27 mouse cellular contexts compared by ENCODE assay signal in the genomic region with DNA sequence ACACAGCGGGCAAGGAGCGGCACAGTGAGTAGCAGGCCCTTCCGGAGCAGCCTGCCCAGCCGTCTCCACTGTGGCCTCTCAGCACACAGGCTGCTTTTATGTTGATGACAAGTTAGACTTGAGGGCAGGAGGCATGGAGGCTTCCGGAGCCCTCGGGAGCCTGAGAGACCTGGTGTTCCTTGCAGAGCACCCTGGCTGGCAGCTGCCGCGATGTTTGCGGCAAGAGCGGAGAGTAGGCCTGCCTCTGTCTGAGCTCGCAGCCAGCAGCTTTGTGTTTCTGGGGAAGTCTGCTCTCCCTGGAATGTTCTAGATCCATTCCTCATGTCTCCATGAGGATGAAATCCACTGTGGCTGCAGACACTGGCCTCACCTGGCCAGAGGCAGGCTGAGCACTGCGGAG. TPM values are rescaled to one million over a fixed set of nuclear protein-coding genes. Genes with fewer than 3 reads are reported as not detected.
"Had no signal": no experiment of that assay in that cellular context is flagged by ENCODE, and none has a peak within 500 bp of the region (broad histone marks: within the 10 kb centered on the region; RNA-seq: fewer than 3 reads in every experiment).

No protein-coding gene starts in this region.

- H3K27me3 ChIP-seq: heart, embryonic 13.5 days; heart, embryonic 15.5 days; hindbrain, embryonic 13.5 days; hindbrain, embryonic 15.5 days; kidney, embryonic 15.5 days; limb, embryonic 13.5 days; limb, embryonic 15.5 days; liver, embryonic 12.5 days had no signal

- H3K9ac ChIP-seq: heart, embryonic 13.5 days; heart, embryonic 15.5 days; hindbrain, embryonic 13.5 days; hindbrain, embryonic 15.5 days; kidney, embryonic 15.5 days; limb, embryonic 13.5 days; limb, embryonic 15.5 days; liver, embryonic 12.5 days had no signal

- H3K4me1 ChIP-seq: hindbrain, embryonic 15.5 days; kidney, embryonic 15.5 days; limb, embryonic 13.5 days; limb, embryonic 15.5 days had no signal

- H3K4me2 ChIP-seq: heart, embryonic 11.5 days; heart, embryonic 13.5 days; heart, embryonic 15.5 days; hindbrain, embryonic 13.5 days; hindbrain, embryonic 15.5 days; kidney, embryonic 15.5 days; limb, embryonic 13.5 days; limb, embryonic 15.5 days; liver, embryonic 12.5 days had no signal

- ATAC-seq: hindbrain, postnatal 0 days; intestine, embryonic 16.5 days; liver, embryonic 12.5 days had no signal

- DNase-seq: gastrocnemius, postnatal 14 days; gastrocnemius, postnatal 36 days; heart, adult 18-20 months; heart, postnatal 14 days; heart, postnatal 36 days; kidney, adult 11 months; kidney, adult 2 months; kidney, adult 9 months; kidney, postnatal 14 days; kidney, postnatal 36 days; layer of hippocampus, adult 9-11 months; layer of hippocampus, postnatal 36 days; left cerebral cortex, postnatal 4 days had no signal

- H3K27ac ChIP-seq: heart, embryonic 13.5 days; heart, embryonic 15.5 days; hindbrain, embryonic 13.5 days; hindbrain, embryonic 15.5 days; hindbrain, postnatal 0 days; kidney, embryonic 15.5 days; kidney, postnatal 0 days; limb, embryonic 13.5 days; limb, embryonic 15.5 days; liver, embryonic 12.5 days had no signal

- H3K4me3 ChIP-seq: heart, embryonic 13.5 days; heart, embryonic 15.5 days; hindbrain, embryonic 13.5 days; hindbrain, embryonic 15.5 days; kidney, embryonic 15.5 days; limb, embryonic 13.5 days; limb, embryonic 15.5 days; liver, embryonic 12.5 days had no signal

- H3K9me3 ChIP-seq: heart, embryonic 13.5 days; heart, embryonic 15.5 days; hindbrain, embryonic 13.5 days; hindbrain, embryonic 15.5 days; kidney, embryonic 15.5 days; limb, embryonic 13.5 days; limb, embryonic 15.5 days; liver, embryonic 12.5 days had no signal

RNA-seq across cellular contexts. Expression of a gene that starts 11.8 kb away (rescaled TPM):
- polyA plus RNA-seq: heart, postnatal 0 days; kidney, adult 2 months; liver, adult 2 months had no signal
